Mouse (Mus musculus) brown adipose tissue, adult 24 weeks (tissue): ENCODE data around the gene Tnip1. TPM values are rescaled to one million over a fixed set of nuclear protein-coding genes. Genes with fewer than 3 reads are reported as not detected.
"Not testable (repeated sequence)": the region's sequence is repeated elsewhere in the genome, so short reads cannot be mapped to it uniquely, and the experiment has no call there.

Source experiments
- H3K27ac ChIP-seq: fragments of 200-500 bp; replicated peaks from 2 replicates; pipeline ENCODE4 v1.5.1; 2012; ENCODE audit warnings: low read depth, mild to moderate bottlenecking, low read length
- H3K4me1 ChIP-seq: fragments of 200-500 bp; 2 replicates; pipeline ENCODE4 v1.6.1; 2012; ENCODE audit warnings: low read length, mixed read lengths; ENCODE audit not compliant: control insufficient read depth, insufficient read depth, insufficient read length
- H3K4me3 ChIP-seq: fragments of 200-500 bp; 2 replicates; pipeline ENCODE4 v1.5.1; 2012; ENCODE audit warnings: low read depth, mild to moderate bottlenecking, low read length, moderate library complexity; ENCODE audit not compliant: insufficient read depth
- polyA plus RNA-seq: library from polyadenylated mRNA; stranded (reverse); fragments of >200 nt; gene quantifications from 2 replicates; pipeline ENCODE4 v1.2.4, GENCODE M21; 2012; ENCODE audit not compliant: missing spikeins, insufficient read depth, insufficient read length

Tnip1 gene
- polyA plus RNA-seq, 1 experiment, result 16.0 TPM

DNA sequence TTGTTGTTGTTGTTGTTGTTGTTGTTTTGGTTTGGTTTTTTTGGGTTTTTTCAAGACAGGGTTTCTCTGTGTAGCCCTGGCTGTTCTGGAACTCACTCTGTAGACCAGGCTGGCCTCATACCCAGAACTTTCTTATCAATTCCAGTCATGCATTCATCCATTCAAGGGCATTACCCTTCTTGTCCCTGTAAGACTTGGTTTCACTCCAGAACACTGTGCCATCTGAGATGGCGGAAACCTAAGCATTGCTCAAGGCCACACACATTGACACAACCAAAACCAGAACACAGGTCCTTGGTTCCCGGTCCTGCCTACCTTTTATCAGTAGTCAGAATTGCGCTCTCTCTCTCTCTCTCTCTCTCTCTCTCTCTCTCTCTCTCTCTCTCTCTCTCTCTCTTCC is 5.0 kb downstream of the Tnip1 start:
- peaks cover 41% of the 10 kb centered on the region for H3K4me1 ChIP-seq

GRCm38 (mm10) chr11:54956912-54957311 is 5.8 kb downstream of the Tnip1 start:
- Histone ChIP-seq H3K27ac (no peak overlapping the region), H3K4me1 (peaks cover 42% of the 10 kb centered on the region), H3K4me3 (no peak overlapping the region)

More for the DNA sequence above, 5.0 kb downstream of the Tnip1 start:
- H3K27ac ChIP-seq, result peak overlapping the region; percentile 26
- H3K4me3 ChIP-seq, result not testable (repeated sequence)

- H3K27ac ChIP-seq, result peak overlapping the region; percentile 84
- peak overlapping the region; percentile 89 for H3K4me3 ChIP-seq
- H3K4me1 ChIP-seq, result peaks cover 34% of the 10 kb centered on the region
Measured at GRCm38 (mm10) chr11:54955735-54956480, 6.8 kb downstream of the Tnip1 start.

- peaks cover 33% of the 10 kb centered on the region for H3K4me1 ChIP-seq
- peak overlapping the region; percentile 84 for H3K27ac ChIP-seq
- H3K4me3 ChIP-seq, result peak overlapping the region; percentile 89
Measured at GRCm38 (mm10) chr11:54955400-54955734, 7.3 kb downstream of the Tnip1 start.

DNA sequence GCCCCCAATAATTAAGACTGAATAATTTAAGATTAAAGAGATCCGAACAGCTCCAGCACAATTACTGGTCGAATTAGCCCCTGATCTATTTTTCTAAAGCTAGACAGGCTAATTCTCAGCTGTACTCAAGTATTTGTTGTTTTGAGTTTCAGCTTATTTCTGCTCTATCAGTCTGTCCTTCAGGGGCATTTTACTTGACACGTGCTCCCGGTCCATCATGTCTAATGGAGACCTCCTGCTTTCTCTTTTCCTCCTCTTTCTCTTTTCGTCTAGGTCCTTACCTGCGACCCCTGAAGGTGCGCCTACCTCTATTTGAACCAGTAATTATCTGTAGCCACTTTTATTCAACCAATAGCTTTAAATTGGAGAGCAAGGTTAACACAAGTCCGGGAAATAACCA is 8.0 kb downstream of the Tnip1 start:
- peaks cover 29% of the 10 kb centered on the region for H3K4me1 ChIP-seq
- H3K27ac ChIP-seq, result no peak overlapping the region
- H3K4me3 ChIP-seq, result peak overlapping the region; percentile 89; the same call in 1 of the 2 replicates

- Histone ChIP-seq H3K4me1 (peaks cover 31% of the 10 kb centered on the region), H3K4me3 (peak overlapping the region; percentile 22; the same call in 1 of the 2 replicates), H3K27ac (peak overlapping the region; percentile 52)
Measured at GRCm38 (mm10) chr11:54953993-54954446, 8.7 kb downstream of the Tnip1 start.

GRCm38 (mm10) chr11:54952651-54953050 is 10.1 kb downstream of the Tnip1 start:
- H3K27ac ChIP-seq, result peak overlapping the region; percentile 27; the same call in 1 of the 2 replicates
- peaks cover 30% of the 10 kb centered on the region for H3K4me1 ChIP-seq
- no peak overlapping the region for H3K4me3 ChIP-seq

DNA sequence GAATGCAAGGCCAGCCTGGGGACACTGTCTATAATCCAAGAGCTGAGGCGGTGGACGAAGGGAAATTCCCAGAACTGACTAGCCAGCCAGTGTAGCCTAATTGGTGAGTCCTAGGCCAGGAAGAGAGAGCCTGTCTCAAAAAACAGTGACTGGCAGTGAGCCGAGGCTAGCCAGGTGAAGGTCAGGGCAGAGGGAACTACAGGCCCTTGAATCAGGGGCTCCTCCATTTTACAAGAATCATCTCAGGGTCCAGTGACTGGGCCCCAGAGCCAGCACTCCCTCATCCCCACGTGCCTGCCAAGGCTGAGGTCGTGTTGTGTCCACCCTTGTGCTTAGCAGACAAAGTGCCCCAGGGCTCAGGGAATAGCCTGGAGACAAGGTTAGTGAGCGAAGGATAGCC is 12.0 kb downstream of the Tnip1 start:
- no peak overlapping the region for H3K4me3 ChIP-seq
- H3K27ac ChIP-seq, result no peak overlapping the region
- H3K4me1 ChIP-seq, result peaks cover 30% of the 10 kb centered on the region

DNA sequence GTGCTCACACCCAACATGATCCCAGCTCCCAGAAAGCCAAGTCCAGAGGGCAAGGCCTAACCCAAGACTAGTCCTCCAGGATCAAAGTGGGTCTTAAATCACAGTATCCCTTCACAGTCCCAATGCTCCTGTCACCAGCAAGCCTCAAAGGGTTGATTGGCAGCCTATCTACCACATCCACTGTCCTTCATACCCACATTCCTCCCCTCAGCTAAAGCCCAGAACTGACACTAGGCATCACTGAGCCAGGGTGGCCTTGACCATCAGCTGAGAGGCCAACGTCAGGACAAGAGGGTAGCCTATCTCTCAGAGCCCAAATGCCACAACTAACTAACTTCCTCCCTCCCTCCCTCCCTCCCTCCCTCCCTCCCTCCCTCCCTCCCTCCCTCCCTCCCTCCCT is 13.0 kb downstream of the Tnip1 start:
- Histone ChIP-seq H3K4me1 (peaks cover 30% of the 10 kb centered on the region), H3K4me3 (no peak overlapping the region), H3K27ac (no peak overlapping the region)

DNA sequence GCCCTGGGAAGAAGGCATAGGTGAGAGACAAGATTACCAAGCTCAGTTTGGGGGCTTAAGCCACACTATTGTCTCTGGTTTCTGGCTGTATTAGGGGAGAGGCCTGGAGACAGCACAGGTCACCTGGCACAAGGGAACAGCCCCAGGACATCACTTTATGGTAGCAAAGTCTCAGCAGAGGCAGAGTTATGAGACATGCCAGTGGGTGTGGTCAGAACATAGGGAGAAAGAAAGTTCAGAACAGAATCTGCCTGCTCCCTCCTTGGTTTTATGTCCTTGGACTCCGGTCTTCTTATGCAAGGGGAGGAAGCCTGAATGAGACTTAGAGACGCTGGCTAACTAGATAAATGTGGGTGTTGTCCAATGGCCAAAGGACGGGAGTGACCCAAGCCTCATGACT is 18.0 kb downstream of the Tnip1 start:
- H3K4me3 ChIP-seq, result no peak overlapping the region
- H3K4me1 ChIP-seq, result peaks cover 20% of the 10 kb centered on the region
- H3K27ac ChIP-seq, result no peak overlapping the region

DNA sequence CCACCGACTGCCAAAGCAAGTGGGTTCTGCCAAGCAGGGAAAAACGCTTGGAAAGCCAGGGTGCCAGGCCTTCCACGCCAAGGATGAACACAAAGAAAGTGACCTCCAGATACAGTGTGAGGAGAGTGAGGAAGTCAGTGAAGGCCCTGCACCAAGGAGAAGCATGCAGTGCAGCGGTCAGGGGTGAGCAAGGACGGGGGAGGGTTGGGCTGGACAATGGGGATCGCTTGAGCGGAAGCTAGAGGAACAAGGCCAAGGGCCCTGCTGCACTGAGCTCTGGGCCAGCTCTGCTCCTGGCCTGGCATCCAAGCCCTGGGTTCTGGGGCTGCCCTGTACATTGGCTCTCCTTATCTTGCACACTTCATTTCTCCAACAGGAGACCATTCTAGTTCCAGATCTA is 22.7 kb downstream of the Tnip1 start:
- 0 out of 2 replicates have a peak overlapping the region, but pooled peaks have one; percentile 17 for H3K27ac ChIP-seq
- H3K4me3 ChIP-seq, result no peak overlapping the region
- peaks cover 21% of the 10 kb centered on the region for H3K4me1 ChIP-seq

DNA sequence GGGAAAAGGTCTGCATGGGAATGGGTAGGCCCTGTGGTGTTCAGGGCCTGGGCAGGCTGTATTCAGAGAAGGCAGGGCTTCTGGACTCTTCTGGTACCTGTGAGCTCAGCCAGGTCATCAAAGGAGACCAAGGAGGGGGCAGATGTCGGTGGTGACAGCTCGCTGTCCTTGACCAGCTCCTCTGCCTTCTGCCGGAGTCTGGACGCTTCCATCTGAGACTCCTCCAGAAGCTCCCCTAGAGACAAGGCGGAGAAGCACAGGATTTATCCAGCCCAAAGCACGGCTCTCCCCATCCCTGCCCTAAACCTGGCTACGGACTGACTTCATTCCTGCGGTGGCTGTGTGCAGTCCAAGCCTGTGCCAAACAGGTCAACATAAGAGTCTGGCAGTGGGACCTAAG is 23.2 kb downstream of the Tnip1 start:
- no peak overlapping the region for H3K4me3 ChIP-seq
- no peak overlapping the region for H3K27ac ChIP-seq
- peaks cover 21% of the 10 kb centered on the region for H3K4me1 ChIP-seq

DNA sequence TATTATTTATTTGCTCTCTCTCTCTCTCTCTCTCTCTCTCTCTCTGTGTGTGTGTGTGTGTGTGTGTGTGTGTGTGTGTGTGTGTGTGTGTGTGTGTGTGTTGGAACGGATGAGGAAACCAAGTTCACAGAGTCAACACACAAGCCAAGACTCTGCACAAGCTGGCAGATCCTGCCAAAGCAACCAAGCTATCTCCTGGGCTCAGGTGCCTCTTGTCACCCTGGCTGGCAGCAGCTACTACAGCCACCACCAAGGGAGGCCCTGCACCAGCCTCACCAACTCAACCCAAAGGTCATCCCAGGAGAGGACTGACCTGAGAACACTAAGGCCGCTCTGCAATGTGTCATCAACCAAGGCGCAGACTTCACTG is 26.0 kb downstream of the Tnip1 start:
- H3K4me3 ChIP-seq, result no peak overlapping the region
- no peak overlapping the region; the same call in 1 of the 2 replicates for H3K27ac ChIP-seq
- H3K4me1 ChIP-seq, result peaks cover 19% of the 10 kb centered on the region

DNA sequence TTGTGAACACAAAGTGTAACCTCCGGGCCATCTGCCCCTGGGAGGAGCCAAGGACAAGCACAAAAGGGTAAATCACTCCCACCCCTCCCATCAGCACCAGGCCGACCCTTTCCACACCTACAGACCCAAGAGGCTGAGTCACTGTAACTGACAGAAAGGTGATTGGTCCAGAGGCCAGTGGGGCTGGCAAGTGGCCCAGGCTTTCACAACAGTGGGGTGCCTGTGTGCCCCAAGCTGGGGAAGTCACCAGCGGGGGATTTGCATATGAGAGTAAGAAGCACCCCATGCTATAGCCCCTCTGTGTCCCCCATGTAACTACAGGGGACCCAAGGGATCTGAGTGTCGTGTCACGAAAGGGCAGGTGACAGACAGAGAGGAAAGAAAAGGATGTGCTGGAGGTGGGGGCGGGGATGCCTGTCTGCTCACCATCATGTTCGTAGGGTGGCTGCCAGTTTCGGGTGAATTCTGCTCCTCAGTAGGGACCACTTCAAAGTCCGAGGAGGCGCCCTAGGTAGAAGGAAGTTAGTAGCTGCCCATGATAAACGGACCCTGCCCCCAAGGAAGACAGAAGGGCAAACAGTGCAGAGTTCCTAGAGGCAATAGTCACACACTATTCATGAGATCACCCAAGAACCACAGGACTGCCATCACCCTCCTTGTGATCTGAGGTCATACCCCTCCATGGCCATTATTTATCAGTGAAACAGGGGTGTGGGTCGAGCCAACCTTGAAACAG is 26.5 kb downstream of the Tnip1 start:
- H3K4me1 ChIP-seq, result peaks cover 19% of the 10 kb centered on the region
- no peak overlapping the region for H3K4me3 ChIP-seq
- H3K27ac ChIP-seq, result no peak overlapping the region; the same call in 1 of the 2 replicates

- peaks cover 7% of the 10 kb centered on the region for H3K4me1 ChIP-seq
- no peak overlapping the region for H3K27ac ChIP-seq
- H3K4me3 ChIP-seq, result no peak overlapping the region
Measured at GRCm38 (mm10) chr11:54934198-54934597, 28.5 kb downstream of the Tnip1 start.

GRCm38 (mm10) chr11:54932540-54932939 is 30.2 kb downstream of the Tnip1 start:
- Histone ChIP-seq H3K27ac (no peak overlapping the region), H3K4me1 (peaks cover 5% of the 10 kb centered on the region), H3K4me3 (no peak overlapping the region)
